Mouse (Mus musculus) stomach, embryonic 14.5 days (tissue): Measurements from ENCODE around the gene Adamts4. TPM values are rescaled to one million over a fixed set of nuclear protein-coding genes. Genes with fewer than 3 reads are reported as not detected.

Source experiments
- ATAC-seq: fragments of 200-750 bp; cut with Nextera tagmentation; 2 replicates; pipeline ENCODE4 v1.8.0; 2017; ENCODE audit warnings: low read depth, moderate TSS enrichment; ENCODE audit not compliant: insufficient number of reproducible peaks, insufficient read depth, low FRiP score
- H3K27ac ChIP-seq: fragments of 300-500 bp; sonication (generic); 2 replicates; pipeline ENCODE4 v1.5.1; 2014; ENCODE audit warnings: mild to moderate bottlenecking, low read length, moderate library complexity, mixed read lengths
- H3K27me3 ChIP-seq: fragments of 300-500 bp; sonication (generic); 2 replicates; pipeline ENCODE4 v1.6.1; 2014; ENCODE audit warnings: low read length, control low read depth, mixed read lengths; ENCODE audit not compliant: control insufficient read depth, insufficient read depth
- H3K36me3 ChIP-seq: fragments of 300-500 bp; sonication (generic); 2 replicates; pipeline ENCODE4 v1.6.1; 2014; ENCODE audit warnings: mild to moderate bottlenecking, control low read depth, low read length, moderate library complexity, mixed read lengths; ENCODE audit not compliant: control insufficient read depth, insufficient read depth
- H3K4me1 ChIP-seq: fragments of 300-500 bp; sonication (generic); 2 replicates; pipeline ENCODE4 v1.6.1; 2014; ENCODE audit warnings: low read length, control low read depth, mixed read lengths; ENCODE audit not compliant: control insufficient read depth, insufficient read depth
- H3K4me2 ChIP-seq: fragments of 300-500 bp; sonication (generic); replicated peaks from 2 replicates; pipeline ENCODE4 v1.6.1; 2014; ENCODE audit warnings: low read depth, low read length, control low read depth
- H3K4me3 ChIP-seq: fragments of 300-500 bp; sonication (generic); 2 replicates; pipeline ENCODE4 v1.5.1; 2014; ENCODE audit warnings: low read depth, low read length, control low read depth
- H3K9ac ChIP-seq: fragments of 300-500 bp; sonication (generic); replicated peaks from 2 replicates; pipeline ENCODE4 v1.6.1; 2014; ENCODE audit warnings: low read depth, mild to moderate bottlenecking, control low read depth, low read length, moderate library complexity, mixed read lengths
- H3K9me3 ChIP-seq: fragments of 300-500 bp; sonication (generic); 2 replicates; pipeline ENCODE4 v1.6.1; 2016; ENCODE audit warnings: low read depth, low read length, control low read depth; ENCODE audit not compliant: control insufficient read depth
- WGBS: fragments of 180-500 bp; shearing (Covaris S2); extraction: QIAGEN DNeasy Blood & Tissue Kit; methylation state at CpG from one replicate; pipeline ENCODE4 v1.1.7; 2014; 5-methylcytosine and 5-hydroxymethylcytosine counted together
- polyA plus RNA-seq: library from polyadenylated mRNA; unstranded; fragments of >200 nt; fragmentation: Nextera tagmentation; extraction: Ambion mirVana; gene quantifications from 2 replicates; pipeline ENCODE4 v1.2.1, GENCODE M21; 2014

Adamts4 gene
- polyA plus RNA-seq, 1 experiment from 2014 or later, result 5.3 TPM

DNA sequence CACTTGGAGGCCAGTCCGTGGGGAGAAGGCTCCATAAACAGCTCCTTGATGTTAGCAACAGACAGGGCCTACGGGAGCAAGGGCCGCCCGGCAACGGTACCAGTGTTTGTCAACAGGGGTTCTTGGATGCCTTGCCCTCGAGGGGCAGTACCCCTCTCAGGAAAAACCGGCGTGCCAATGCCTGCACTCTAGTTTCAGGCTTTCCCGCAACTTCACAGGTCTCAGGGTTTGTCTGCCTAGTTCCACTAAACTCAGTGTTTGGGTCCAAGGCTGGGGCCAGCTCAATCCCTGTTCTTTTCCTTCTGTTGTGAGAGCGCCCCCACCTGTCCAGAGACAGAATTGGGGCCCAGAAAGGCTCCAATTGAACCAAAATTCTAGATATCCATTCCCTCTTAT is 31.3 kb downstream of the Adamts4 start:
- 2% methylated on average over 10 of the region's 10 CpGs for WGBS
- peak; percentile 21 for ATAC-seq
- H3K36me3 ChIP-seq, result peaks cover 55% of the 10 kb centered on the region

DNA sequence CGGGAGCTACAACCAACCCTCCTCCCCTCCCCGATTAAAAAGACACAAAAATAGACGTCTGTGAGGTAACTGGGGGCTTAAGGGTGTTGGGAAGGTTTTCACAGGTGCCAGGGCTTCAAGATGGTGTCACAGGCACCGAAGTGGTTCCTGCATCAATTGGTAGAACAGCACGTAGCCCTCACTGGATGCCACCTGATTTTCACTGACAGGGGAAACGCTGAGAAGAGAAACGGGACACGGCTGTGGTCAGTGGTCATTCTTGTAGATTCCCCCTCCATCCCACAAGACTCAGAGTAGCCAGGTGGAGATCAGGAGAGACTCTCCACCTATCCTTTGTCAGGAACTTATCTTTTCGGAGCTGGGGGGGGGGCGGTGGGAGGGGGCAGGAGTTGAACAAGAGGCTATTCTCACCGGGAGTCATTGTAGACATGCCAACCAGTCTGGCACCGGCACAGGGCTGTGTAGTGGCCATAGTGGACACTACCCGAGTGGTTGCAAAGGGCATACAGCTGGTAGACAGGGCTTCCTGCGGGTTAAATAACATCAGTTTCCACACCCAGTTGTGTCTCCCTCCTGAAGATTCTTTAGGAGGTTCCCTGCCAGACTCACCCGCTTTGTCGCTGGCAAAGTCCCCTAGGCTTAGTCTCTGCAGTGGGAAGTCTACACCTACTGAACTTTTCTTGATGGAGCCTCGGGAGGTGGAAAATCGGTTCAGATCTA is 32.0 kb downstream of the Adamts4 start:
- Histone ChIP-seq H3K9ac (no peak overlapping the region), H3K4me2 (peak overlapping the region; percentile 62; the same call in 1 of the 2 replicates), H3K9me3 (no peaks in the 10 kb centered on the region), H3K27me3 (no peaks in the 10 kb centered on the region), H3K4me3 (peak overlapping the region; percentile 45; the same call in 1 of the 2 replicates), H3K4me1 (peaks cover 24% of the 10 kb centered on the region), H3K27ac (no peak overlapping the region), H3K36me3 (peaks cover 48% of the 10 kb centered on the region)
- ATAC-seq, result no peak
- 77% methylated on average over 18 of the region's 18 CpGs for WGBS

More for the DNA sequence above, 31.3 kb downstream of the Adamts4 start:
- Histone ChIP-seq H3K9me3 (no peaks in the 10 kb centered on the region), H3K4me2 (peak overlapping the region; percentile 62), H3K4me3 (peak overlapping the region; percentile 45), H3K9ac (peak overlapping the region; percentile 34; the same call in 1 of the 2 replicates), H3K27ac (peak overlapping the region; percentile 76), H3K4me1 (peaks cover 21% of the 10 kb centered on the region), H3K27me3 (no peaks in the 10 kb centered on the region)

DNA sequence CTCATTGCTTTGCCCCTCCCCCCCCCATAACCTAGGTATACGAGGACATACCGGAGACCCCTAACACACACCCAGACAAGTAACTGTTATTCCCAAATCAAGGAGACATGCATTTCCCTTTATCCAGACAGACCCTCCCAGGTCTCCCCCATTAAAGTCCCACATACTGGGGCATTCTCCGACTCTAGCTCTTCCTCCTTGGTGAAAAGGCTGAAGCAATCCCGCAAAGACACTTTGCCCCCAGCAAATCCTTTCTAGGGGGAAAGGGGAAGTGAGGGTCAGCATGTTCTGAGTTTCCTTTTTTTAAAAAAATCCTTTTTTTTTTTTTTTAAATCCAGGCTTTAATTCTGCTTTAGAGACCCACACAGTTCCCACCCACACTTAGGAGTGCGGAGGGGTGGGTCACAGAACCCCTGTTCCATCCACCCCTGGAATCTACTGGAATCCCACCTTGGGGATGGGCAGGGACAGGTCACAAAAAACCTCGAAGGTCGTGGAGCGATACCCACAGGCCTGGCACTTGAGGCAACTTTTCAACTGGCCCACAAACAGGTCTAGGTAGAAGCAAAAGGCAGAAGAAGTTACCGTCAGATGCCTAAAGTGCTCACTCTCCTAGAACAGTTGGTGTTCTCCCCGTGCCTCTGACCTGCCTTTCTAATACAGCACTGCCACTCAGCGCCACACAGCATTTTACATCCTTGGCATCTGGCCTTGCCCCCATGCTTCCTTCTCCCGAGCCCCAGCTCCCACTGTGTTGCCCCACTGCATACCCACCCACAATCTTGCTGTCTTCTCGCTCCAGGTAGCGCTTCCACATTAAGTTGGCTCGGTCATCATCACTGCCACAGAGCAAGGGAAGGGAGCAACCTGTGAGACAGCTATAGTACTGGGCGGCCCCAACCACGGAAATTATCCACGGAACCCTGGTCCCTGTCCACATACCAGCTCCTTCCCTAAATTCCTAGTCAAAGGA is 33.3 kb downstream of the Adamts4 start:
- Histone ChIP-seq H3K36me3 (peaks cover 38% of the 10 kb centered on the region), H3K4me3 (no peak overlapping the region), H3K9me3 (no peaks in the 10 kb centered on the region), H3K4me1 (peaks cover 28% of the 10 kb centered on the region), H3K4me2 (no peak overlapping the region), H3K27me3 (no peaks in the 10 kb centered on the region), H3K27ac (no peak overlapping the region), H3K9ac (no peak overlapping the region)
- ATAC-seq, result no peak
- WGBS, result 91% methylated on average over 18 of the region's 18 CpGs

DNA sequence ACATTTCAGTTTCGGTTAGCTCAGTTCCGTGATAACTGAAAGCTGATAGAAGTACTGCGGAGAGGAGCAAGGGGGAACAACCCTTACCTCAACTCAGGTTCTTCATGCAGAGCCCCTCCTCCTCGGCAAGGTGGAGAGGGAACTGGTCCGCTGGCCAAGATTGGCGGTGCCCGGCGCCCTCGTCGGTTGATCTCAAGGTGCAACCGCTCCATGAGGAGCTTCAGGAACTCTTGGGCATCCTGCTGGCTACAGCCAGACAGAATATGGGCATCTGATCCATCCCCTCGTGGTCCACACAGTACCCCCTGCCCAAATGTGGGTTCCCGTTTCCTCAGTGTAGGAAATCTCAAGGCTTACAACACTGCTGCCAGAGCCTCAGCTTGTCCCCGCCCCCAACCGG is 34.3 kb downstream of the Adamts4 start:
- no peaks in the 10 kb centered on the region for H3K27me3 ChIP-seq
- no peak overlapping the region for H3K27ac ChIP-seq
- no peak for ATAC-seq
- H3K4me3 ChIP-seq, result no peak overlapping the region
- H3K4me1 ChIP-seq, result peaks cover 26% of the 10 kb centered on the region
- no peaks in the 10 kb centered on the region for H3K9me3 ChIP-seq
- H3K4me2 ChIP-seq, result 0 out of 2 replicates have a peak overlapping the region, but pooled peaks have one; percentile 10
- H3K36me3 ChIP-seq, result peaks cover 45% of the 10 kb centered on the region
- no peak overlapping the region for H3K9ac ChIP-seq
- WGBS, result 91% methylated on average over 15 of the region's 15 CpGs

DNA sequence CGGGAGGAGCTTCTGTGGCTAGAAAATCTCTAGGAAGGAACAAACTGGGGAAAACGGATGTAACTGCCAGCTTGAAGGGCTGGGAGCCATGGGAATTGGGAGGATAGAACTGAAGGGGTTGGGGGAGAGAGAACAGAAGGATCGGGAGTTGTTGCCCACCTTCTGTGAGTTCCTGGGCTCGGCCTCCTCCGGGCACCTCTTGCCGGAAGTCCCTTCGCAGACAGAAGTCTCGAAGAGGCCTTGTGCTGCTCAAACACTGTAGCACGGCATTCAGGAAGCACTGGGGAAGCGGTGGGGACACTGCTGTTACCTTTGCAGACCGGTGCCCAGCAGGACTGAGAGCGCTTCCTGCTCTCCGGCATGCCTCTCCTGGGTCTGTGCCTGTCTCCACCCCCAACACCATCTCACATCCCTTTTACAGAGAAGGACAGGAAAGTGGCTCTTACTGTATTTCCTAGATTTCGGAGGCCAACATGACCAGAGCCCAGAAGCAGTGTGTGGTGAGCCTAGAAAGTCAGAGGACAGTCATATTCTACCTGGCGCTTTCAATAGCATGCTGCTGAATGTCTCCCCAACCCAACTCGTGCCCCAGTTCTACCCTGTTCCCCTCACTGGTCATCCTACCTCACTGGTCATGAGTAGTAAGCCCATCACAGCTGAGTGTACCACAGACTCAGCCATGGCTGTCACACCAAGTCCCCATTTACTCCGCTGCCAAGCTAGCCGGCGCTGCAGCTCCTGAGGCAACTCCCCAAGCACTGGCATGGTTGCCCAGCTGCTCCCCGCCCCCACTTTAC is 35.1 kb downstream of the Adamts4 start:
- Histone ChIP-seq H3K4me2 (0 out of 2 replicates have a peak overlapping the region, but pooled peaks have one; percentile 10), H3K9ac (peak overlapping the region; percentile 18; the same call in 1 of the 2 replicates), H3K4me3 (no peak overlapping the region), H3K9me3 (no peaks in the 10 kb centered on the region), H3K27ac (no peak overlapping the region), H3K4me1 (peaks cover 18% of the 10 kb centered on the region), H3K27me3 (no peaks in the 10 kb centered on the region), H3K36me3 (peaks cover 51% of the 10 kb centered on the region)
- no peak for ATAC-seq
- 81% methylated on average over 20 of the region's 20 CpGs for WGBS

DNA sequence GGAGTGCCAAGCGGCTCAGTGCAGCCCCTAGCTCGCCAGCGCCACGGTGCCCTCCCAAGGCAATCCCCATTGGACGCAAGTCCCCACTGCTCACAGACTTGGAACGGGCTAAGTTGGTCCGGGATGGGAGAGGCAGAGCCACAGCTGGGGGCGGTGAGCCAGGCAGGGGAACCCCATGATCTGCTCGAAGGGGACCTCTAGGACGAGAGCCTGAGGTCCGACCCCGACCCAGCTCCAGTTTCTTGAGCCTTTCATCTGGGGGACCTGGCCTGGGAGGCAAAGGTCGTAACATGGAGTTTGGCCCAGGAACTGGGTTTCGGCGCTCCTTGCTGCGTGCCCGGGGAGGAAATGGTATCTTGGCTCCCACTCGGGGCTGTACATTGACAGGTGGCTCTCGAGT is 36.3 kb downstream of the Adamts4 start:
- peak overlapping the region; percentile 56 for H3K4me2 ChIP-seq
- H3K9ac ChIP-seq, result no peak overlapping the region; the same call in 1 of the 2 replicates
- no peaks in the 10 kb centered on the region for H3K27me3 ChIP-seq
- ATAC-seq, result no peak
- H3K4me1 ChIP-seq, result peaks cover 17% of the 10 kb centered on the region
- H3K4me3 ChIP-seq, result 0 out of 2 replicates have a peak overlapping the region, but pooled peaks have one; percentile 90
- 94% methylated on average over 19 of the region's 19 CpGs for WGBS
- H3K36me3 ChIP-seq, result peaks cover 51% of the 10 kb centered on the region
- H3K9me3 ChIP-seq, result no peaks in the 10 kb centered on the region
- H3K27ac ChIP-seq, result no peak overlapping the region

DNA sequence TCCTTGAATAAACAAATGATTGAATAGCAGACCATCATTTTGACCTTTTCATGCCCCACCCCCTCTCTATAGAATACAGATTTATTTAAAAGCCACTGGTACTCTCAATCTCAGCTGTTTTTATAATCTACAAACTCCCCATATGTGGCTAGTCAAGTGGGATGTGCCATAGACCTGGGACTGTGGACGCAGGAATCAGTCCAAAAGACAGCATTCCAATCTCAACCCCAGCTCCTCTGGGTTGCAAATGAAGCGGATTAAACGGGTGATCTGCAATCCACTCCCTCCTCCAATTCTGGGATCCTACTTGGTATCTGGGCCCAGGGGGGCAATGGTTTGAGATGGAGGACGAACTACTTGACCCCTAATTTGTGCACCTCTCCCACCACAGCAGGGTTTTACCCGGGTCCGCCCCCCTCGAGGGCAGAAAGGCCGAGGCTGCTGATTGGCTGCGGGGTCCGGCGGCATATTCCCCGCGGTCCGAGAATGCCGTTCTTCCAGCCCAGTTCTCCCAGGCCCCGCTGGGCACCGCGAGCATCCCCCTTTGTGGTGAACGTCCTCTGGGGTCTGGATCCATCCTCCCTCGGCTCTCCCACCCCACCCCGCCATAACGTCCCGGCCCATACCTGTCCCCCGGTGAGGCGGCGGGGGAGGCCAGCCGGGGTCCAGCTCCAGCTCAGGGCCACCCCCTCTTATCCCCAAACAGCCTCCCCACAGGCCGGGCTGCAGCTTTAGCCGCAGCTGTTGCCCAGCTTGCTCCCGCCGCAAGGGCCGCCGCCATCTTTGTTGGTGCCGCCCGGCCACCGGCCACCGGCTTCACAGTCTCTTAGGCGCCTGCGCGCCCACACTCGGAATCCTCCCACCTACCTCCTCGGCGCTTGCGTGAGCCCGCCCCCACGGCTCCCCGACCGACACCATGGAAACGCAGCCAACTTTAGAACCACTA is 37.2 kb downstream of the Adamts4 start, which contains the start of gene Usp21:
Gene Usp21, minus strand, starts transcription at position 856 of the 946 bp plus-strand sequence.
- H3K27me3 ChIP-seq, result no peaks in the 10 kb centered on the region
- peak within 1 kb of the TSS; percentile 56 for H3K4me2 ChIP-seq
- H3K4me3 ChIP-seq, result peak within 1 kb of the TSS; percentile 90
- 1% methylated on average over 47 of the region's 49 CpGs for WGBS
- H3K27ac ChIP-seq, result peak within 1 kb of the TSS; percentile 94
- peak; percentile 94 for ATAC-seq
- H3K4me1 ChIP-seq, result peaks cover 13% of the 10 kb centered on the region
- no peaks in the 10 kb centered on the region for H3K9me3 ChIP-seq
- H3K36me3 ChIP-seq, result peaks cover 47% of the 10 kb centered on the region
- H3K9ac ChIP-seq, result peak within 1 kb of the TSS; percentile 94
